ENCODE assay signal across 8 mouse cellular contexts in the genomic region with DNA sequence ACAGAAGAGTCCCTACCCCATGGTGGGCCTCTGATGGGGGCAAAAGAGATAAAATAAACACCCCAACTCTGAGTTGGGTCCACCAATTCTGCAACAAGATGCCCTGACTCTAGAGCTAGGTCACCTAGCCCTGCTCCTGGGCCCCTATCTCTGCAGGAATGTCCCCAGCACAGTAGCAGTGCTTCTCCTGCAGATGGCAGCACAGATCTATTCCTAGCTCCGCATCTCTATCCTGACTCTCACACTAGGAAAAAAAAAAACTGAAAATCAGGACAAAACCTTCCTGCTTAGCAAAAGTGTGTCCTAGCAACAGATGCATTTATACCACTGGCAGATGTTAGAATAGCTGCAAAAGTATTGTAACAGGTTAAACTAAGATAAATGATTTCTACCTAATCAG. TPM values are rescaled to one million over a fixed set of nuclear protein-coding genes. Genes with fewer than 3 reads are reported as not detected.
DNase-seq lines count a peak whose midpoint lies in the region; ATAC-seq lines count a peak whose summit lies in the region.
"Had no signal": no experiment of that assay in that cellular context is flagged by ENCODE, and none has a peak within 500 bp of the region (broad histone marks: within the 10 kb centered on the region; RNA-seq: fewer than 3 reads in every experiment).

No protein-coding gene starts in this region.

- no peak overlapping the region for H3K4me2 ChIP-seq in forebrain, embryonic 12.5 days
- H3K4me2 ChIP-seq: neural tube, embryonic 13.5 days had no signal

- H3K36me3 ChIP-seq in forebrain, embryonic 12.5 days (replicated peaks) = no peaks in the 10 kb centered on the region
- H3K36me3 ChIP-seq: neural tube, embryonic 13.5 days had no signal

- 23% methylated on average over 1 of the region's 1 CpGs for WGBS in forebrain, embryonic 12.5 days

- ATAC-seq in cerebellum, adult (ENCODE audit: insufficient number of reproducible peaks, low FRiP score, low TSS enrichment) = peak; percentile 70
- ATAC-seq in forebrain, embryonic 12.5 days (ENCODE audit: low FRiP score) = peak; percentile 61; the same call in 1 of the 2 replicates

- H3K27me3 ChIP-seq in forebrain, embryonic 12.5 days = no peaks in the 10 kb centered on the region
- H3K27me3 ChIP-seq: neural tube, embryonic 13.5 days had no signal

- H3K4me1 ChIP-seq in forebrain, embryonic 12.5 days = no peaks in the 10 kb centered on the region
- H3K4me1 ChIP-seq: neural tube, embryonic 13.5 days had no signal

- peak; percentile 16 to 39 for DNase-seq in thymus, postnatal 10 days (ENCODE audit: low spot score in 2 of 2)
- DNase-seq in thymus, adult 18-20 months = no peak
- peak; percentile 66 for DNase-seq in kidney, adult 9 months
- DNase-seq in lung, postnatal 10 days = peak; percentile 76
- DNase-seq in right cerebral cortex, adult 18-20 months = peak; percentile 66

- H3K9ac ChIP-seq in forebrain, embryonic 12.5 days = no peak overlapping the region
- H3K9ac ChIP-seq: neural tube, embryonic 13.5 days had no signal

- no peak overlapping the region for H3K4me3 ChIP-seq in forebrain, embryonic 12.5 days (replicated peaks)
- H3K4me3 ChIP-seq: neural tube, embryonic 13.5 days had no signal

- no peak overlapping the region for H3K27ac ChIP-seq in forebrain, embryonic 12.5 days
- H3K27ac ChIP-seq: neural tube, embryonic 13.5 days had no signal

- no peaks in the 10 kb centered on the region for H3K9me3 ChIP-seq in forebrain, embryonic 12.5 days
- H3K9me3 ChIP-seq: neural tube, embryonic 13.5 days had no signal

RNA-seq across cellular contexts. Expression of a gene that starts 37.0 kb away (rescaled TPM):
- 11.6 and 11.8 TPM in 2 replicates for polyA plus RNA-seq in forebrain, embryonic 12.5 days (2016; fragmentation: Nextera tagmentation; extraction: Ambion mirVana)

Comparison
In these comparisons a context has a peak if more than half of its experiments do, and no peak if none do; other contexts are left out.
1. DNase-seq: peak in thymus, postnatal 10 days (2 of 2), kidney, adult 9 months (single experiment), lung, postnatal 10 days (single experiment) and right cerebral cortex, adult 18-20 months (single experiment); none in thymus, adult 18-20 months (0 of 2).